Mouse (Mus musculus): Measurements from ENCODE around the gene S100pbp. TPM values are rescaled to one million over a fixed set of nuclear protein-coding genes. Genes with fewer than 3 reads are reported as not detected.

The S100pbp gene
- 2.3 and 6.4 TPM in 2 replicates for polyA plus RNA-seq (2012; rRNA removed)

GRCm38 (mm10) chr4:129189542-129190519 is at the start of gene S100pbp, which contains the start of gene Yars:
Gene S100pbp, minus strand, starts transcription at chr4:129189727.
Gene Yars, plus strand, starts transcription at chr4:129189760.
- Histone ChIP-seq H3K36me3 (ENCODE audit: control insufficient read depth, insufficient read depth, low read length) (no peaks in the 10 kb centered on the region), H3K27ac (ENCODE audit: insufficient read depth, low read depth, low read length) (peak within 1 kb of the TSS; percentile 62), H3K4me1 (ENCODE audit: control insufficient read depth, insufficient read depth, insufficient read length, low read length) (peaks cover 7% of the 10 kb centered on the region), H3K27me3 (ENCODE audit: control insufficient read depth, insufficient read depth, low read length) (no peaks in the 10 kb centered on the region), H3K4me3 (ENCODE audit: low read depth, low read length) (peak within 1 kb of the TSS; percentile 79)
- 1% methylated on average over 57 of the region's 58 CpGs for WGBS
- TF ChIP-seq CTCF (IDR thresholded peaks at IDR 0.05; ENCODE audit: extremely low read depth, insufficient read length, insufficient replicate concordance, low read depth, low read length) = no peak
- peak; percentile 57; the same call in 1 of the 2 replicates for TF ChIP-seq POLR2A (IDR thresholded peaks at IDR 0.05; ENCODE audit: low read depth, low read length)

GRCm38 (mm10) chr4:129239075-129239474 is 49.5 kb upstream of the S100pbp start:
- Histone ChIP-seq H3K4me3 (ENCODE audit: low read depth, low read length) (peak overlapping the region; percentile 56), H3K27ac (ENCODE audit: insufficient read depth, low read depth, low read length) (no peak overlapping the region), H3K4me1 (ENCODE audit: control insufficient read depth, insufficient read depth, insufficient read length, low read length) (peaks cover 58% of the 10 kb centered on the region), H3K36me3 (ENCODE audit: control insufficient read depth, insufficient read depth, low read length) (peaks cover 14% of the 10 kb centered on the region), H3K27me3 (ENCODE audit: control insufficient read depth, insufficient read depth, low read length) (no peaks in the 10 kb centered on the region)
- TF ChIP-seq CTCF (IDR thresholded peaks at IDR 0.05; ENCODE audit: extremely low read depth, insufficient read length, insufficient replicate concordance, low read depth, low read length) = no peak
- no peak for TF ChIP-seq POLR2A (IDR thresholded peaks at IDR 0.05; ENCODE audit: low read depth, low read length)
- 1% methylated on average over 29 of the region's 29 CpGs for WGBS

- Histone ChIP-seq H3K27ac (ENCODE audit: insufficient read depth, low read depth, low read length) (no peak overlapping the region), H3K36me3 (ENCODE audit: control insufficient read depth, insufficient read depth, low read length) (peaks cover 12% of the 10 kb centered on the region), H3K27me3 (ENCODE audit: control insufficient read depth, insufficient read depth, low read length) (no peaks in the 10 kb centered on the region), H3K4me3 (ENCODE audit: low read depth, low read length) (peak overlapping the region; percentile 56), H3K4me1 (ENCODE audit: control insufficient read depth, insufficient read depth, insufficient read length, low read length) (peaks cover 58% of the 10 kb centered on the region)
- TF ChIP-seq CTCF (IDR thresholded peaks at IDR 0.05; ENCODE audit: extremely low read depth, insufficient read length, insufficient replicate concordance, low read depth, low read length) = no peak
- no peak for TF ChIP-seq POLR2A (IDR thresholded peaks at IDR 0.05; ENCODE audit: low read depth, low read length)
- 13% methylated on average over 23 of the region's 23 CpGs for WGBS
Measured at GRCm38 (mm10) chr4:129238579-129239016, 49.1 kb upstream of the S100pbp start.

GRCm38 (mm10) chr4:129237843-129238441 is 48.4 kb upstream of the S100pbp start:
- Histone ChIP-seq H3K4me1 (ENCODE audit: control insufficient read depth, insufficient read depth, insufficient read length, low read length) (peaks cover 59% of the 10 kb centered on the region), H3K27me3 (ENCODE audit: control insufficient read depth, insufficient read depth, low read length) (no peaks in the 10 kb centered on the region), H3K36me3 (ENCODE audit: control insufficient read depth, insufficient read depth, low read length) (peaks cover 11% of the 10 kb centered on the region), H3K27ac (ENCODE audit: insufficient read depth, low read depth, low read length) (peak overlapping the region; percentile 82), H3K4me3 (ENCODE audit: low read depth, low read length) (peak overlapping the region; percentile 11; the same call in 1 of the 2 replicates)
- TF ChIP-seq POLR2A (IDR thresholded peaks at IDR 0.05; ENCODE audit: low read depth, low read length) = no peak
- no peak for TF ChIP-seq CTCF (IDR thresholded peaks at IDR 0.05; ENCODE audit: extremely low read depth, insufficient read length, insufficient replicate concordance, low read depth, low read length)
- WGBS = 46% methylated on average over 21 of the region's 21 CpGs

- TF ChIP-seq POLR2A (IDR thresholded peaks at IDR 0.05; ENCODE audit: low read depth, low read length) (no peak), CTCF (IDR thresholded peaks at IDR 0.05; ENCODE audit: extremely low read depth, insufficient read length, insufficient replicate concordance, low read depth, low read length) (no peak)
Measured at GRCm38 (mm10) chr4:129236236-129236813, 46.8 kb upstream of the S100pbp start.

GRCm38 (mm10) chr4:129235147-129235546 is 45.6 kb upstream of the S100pbp start:
- Histone ChIP-seq H3K27ac (ENCODE audit: insufficient read depth, low read depth, low read length) (peak overlapping the region; percentile 89), H3K27me3 (ENCODE audit: control insufficient read depth, insufficient read depth, low read length) (no peaks in the 10 kb centered on the region), H3K4me3 (ENCODE audit: low read depth, low read length) (no peak overlapping the region), H3K36me3 (ENCODE audit: control insufficient read depth, insufficient read depth, low read length) (no peaks in the 10 kb centered on the region; the same call in 1 of the 2 replicates), H3K4me1 (ENCODE audit: control insufficient read depth, insufficient read depth, insufficient read length, low read length) (peaks cover 67% of the 10 kb centered on the region)
- 74% methylated on average over 3 of the region's 3 CpGs for WGBS
- TF ChIP-seq POLR2A (IDR thresholded peaks at IDR 0.05; ENCODE audit: low read depth, low read length) = no peak
- TF ChIP-seq CTCF (IDR thresholded peaks at IDR 0.05; ENCODE audit: extremely low read depth, insufficient read length, insufficient replicate concordance, low read depth, low read length) = no peak

More at GRCm38 (mm10) chr4:129236236-129236813, 46.8 kb upstream of the S100pbp start:
- WGBS = 42% methylated on average over 8 of the region's 8 CpGs
- Histone ChIP-seq H3K4me1 (ENCODE audit: control insufficient read depth, insufficient read depth, insufficient read length, low read length) (peaks cover 61% of the 10 kb centered on the region), H3K27ac (ENCODE audit: insufficient read depth, low read depth, low read length) (peak overlapping the region; percentile 82), H3K4me3 (ENCODE audit: low read depth, low read length) (peak overlapping the region; percentile 17; the same call in 1 of the 2 replicates), H3K36me3 (ENCODE audit: control insufficient read depth, insufficient read depth, low read length) (peaks cover 7% of the 10 kb centered on the region), H3K27me3 (ENCODE audit: control insufficient read depth, insufficient read depth, low read length) (no peaks in the 10 kb centered on the region)
